Mouse (Mus musculus) adipocyte (in vitro differentiated cells): ENCODE results near the gene Actn2.

Experiments
- DNase-seq: peaks from one replicate; pipeline ENCODE4 v3.0.0-alpha.2; 2016; ENCODE audit warnings: low spot score

Actn2 gene

GRCm38 (mm10) chr13:12340183-12340975 is at the start of gene Actn2:
Actn2 (minus strand) TSS chr13:12340760.
- DNase-seq: no peak

DNA sequence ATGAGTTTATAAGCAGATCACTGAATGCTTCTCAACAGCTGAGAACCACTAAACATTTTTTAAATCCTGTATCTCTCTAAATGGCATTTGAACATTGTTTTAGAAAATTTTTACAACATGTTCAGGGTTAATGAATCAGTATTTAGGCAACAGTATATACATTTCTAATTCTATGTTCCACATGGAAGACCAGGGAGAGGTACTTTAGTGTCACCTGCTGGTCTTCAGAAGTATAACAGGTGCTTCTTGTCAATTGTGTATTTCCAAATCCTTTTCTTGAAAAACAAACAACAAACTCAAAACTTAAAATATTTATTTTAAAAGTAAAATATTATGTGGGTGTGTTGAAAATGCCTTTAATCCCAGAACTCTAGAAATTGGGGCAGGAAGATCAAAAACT is 45.7 kb upstream of the Actn2 start:
- peak; percentile 60 for DNase-seq

GRCm38 (mm10) chr13:12384796-12385195 is 44.2 kb upstream of the Actn2 start:
- no peak for DNase-seq

DNA sequence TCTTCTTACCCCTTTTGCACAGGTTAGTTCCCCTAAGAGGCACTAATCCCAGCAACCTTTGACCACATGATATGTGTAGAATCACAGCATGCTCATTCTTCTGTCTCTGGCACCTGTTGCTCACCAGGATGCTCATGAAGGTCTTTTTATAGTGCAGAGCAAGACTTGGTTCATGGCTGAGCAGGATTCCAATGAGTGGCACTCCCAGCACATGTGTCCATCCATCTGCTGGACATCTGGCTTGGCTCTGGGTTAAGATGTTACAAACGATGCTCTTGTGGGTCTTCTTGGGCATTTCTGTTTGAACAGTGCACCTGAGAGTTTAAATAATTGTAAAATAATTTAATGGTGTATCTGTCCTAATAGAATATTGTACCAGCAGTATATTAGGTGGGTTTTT is 36.2 kb upstream of the Actn2 start:
- DNase-seq: no peak

GRCm38 (mm10) chr13:12372755-12373154 is 32.2 kb upstream of the Actn2 start:
- no peak for DNase-seq

- DNase-seq: no peak
Observed at GRCm38 (mm10) chr13:12369930-12370329, 29.4 kb upstream of the Actn2 start.

DNA sequence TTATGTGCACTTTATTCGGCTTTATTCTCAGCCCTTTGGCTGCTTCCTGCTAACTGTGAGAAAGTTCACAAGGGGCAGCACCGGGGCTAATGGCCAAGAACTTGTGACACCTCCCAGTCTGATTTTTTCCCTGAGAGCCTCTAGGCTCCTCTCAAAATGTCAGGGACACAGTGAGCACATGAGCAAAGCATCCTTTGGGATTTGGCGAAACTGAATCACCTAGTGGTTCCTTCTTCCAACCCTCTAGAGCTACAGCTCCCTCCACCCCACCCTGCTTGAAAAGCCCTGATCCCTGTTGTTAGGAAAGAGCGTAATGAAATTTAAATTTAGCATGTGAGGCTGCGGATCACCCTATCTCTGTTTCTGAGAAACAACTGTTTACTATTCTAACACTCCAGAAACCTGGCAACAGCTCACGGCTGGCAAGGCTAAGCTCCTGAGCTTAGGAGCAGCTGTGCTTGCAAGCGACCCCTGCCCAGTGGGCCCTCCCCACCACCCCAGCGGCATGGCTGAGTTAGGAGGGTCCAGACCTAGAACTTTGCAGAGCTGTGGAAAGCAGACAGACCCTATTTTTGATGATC is 28.6 kb upstream of the Actn2 start:
- peak; percentile 60 for DNase-seq

- no peak for DNase-seq
Observed at GRCm38 (mm10) chr13:12361486-12361885, 20.9 kb upstream of the Actn2 start.

DNA sequence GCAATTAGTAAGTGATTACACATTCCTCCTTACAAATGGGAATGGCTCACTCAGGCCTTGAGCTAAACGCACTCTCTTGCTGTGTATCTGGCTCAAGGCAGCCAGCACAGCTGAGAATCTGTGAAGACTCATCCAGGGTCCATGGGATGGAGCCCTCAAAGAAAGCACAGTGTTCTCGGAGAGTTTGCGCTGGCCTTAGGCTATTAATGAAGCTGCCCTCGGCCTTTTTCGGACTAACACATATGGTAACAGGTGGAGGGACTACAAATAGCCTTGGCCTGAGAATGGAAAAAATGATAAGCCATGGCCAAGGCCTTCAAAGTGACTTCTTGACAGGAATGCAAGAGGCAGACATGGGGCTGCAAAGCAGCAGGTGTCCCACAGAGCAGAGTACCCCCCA is 17.0 kb upstream of the Actn2 start:
- no peak for DNase-seq

DNA sequence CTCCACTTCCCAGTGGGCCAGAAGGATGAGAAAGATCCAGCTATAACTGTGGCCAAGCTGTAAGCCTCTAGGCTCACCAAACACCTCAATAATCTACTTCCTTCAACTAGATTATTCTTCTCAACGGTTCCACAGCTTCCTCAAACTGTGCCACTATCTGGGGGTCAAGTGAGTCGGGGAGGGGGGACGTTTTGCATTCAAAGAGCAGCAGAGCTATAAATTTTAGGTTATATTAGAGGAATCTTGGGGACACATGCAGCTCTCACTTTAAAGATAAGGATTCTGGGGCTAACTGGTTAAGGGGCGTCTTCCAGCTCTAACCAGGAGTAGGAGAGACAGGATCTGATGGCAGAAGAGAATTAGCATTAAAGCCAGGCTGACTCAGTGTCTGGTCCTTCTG is 15.6 kb upstream of the Actn2 start:
- DNase-seq: no peak

GRCm38 (mm10) chr13:12349197-12349824 is 8.8 kb upstream of the Actn2 start:
- DNase-seq: no peak

DNA sequence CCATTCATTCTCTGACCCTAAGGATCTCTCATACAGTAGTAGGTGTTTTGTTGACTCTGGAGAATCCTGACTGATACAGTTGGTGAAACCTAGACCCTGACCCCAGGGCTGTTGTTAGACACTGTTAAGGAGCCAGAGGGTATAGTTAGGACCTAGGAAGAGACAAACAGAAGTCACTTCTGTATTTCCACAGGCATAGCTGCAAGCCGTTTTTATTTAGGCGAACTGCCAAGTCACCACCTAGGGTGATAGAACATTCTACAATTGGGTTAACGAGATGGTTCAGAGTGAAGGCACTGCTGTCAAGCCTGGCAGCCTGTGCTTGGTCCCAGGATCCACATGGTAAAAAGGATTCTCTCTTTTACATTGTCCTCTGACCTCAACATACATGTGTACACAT is 6.3 kb upstream of the Actn2 start:
- no peak for DNase-seq

GRCm38 (mm10) chr13:12341447-12341846 is 887 bp upstream of the Actn2 start:
- no peak for DNase-seq

GRCm38 (mm10) chr13:12339446-12339845 is 1.1 kb downstream of the Actn2 start:
- peak; percentile 4 for DNase-seq

- no peak for DNase-seq
Observed at GRCm38 (mm10) chr13:12337752-12338151, 2.8 kb downstream of the Actn2 start.

GRCm38 (mm10) chr13:12334016-12334415 is 6.5 kb downstream of the Actn2 start:
- no peak for DNase-seq

DNA sequence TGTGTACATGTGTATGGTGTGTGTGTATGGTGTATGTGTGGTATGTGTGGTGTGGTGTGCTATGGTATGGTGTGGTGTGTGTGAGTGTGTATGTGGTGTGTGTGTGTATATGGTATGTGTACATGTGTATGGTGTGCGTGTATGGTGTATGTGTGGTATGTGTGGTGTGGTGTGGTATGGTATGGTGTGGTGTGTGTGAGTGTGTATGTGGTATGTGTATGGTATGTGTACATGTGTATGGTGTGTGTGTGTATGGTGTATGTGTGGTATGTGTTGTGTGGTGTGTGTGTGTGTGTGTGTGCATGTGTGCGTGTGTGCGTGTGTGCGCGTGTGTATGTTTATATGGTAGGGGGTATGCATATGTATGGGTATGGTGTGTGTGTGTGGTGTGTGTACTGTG is 9.0 kb downstream of the Actn2 start:
- no peak for DNase-seq

DNA sequence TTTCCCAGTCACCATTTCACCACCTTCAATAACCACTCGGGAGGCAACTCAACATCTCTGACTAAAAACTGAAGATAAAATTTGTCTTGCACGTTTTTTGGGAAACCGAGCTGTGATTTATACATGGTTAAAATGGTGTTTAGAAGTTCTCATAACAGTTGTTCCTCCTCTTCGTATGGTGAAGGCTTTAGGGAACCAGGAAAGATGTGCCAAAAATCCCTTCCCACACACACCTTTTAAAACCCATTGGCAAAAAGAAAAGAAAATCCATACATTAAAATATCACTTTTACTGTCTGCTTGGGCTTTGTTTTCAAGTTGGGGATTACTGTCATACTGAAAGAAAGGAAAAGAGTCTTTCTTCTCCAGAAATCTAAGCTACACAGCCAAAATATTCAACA is 12.2 kb downstream of the Actn2 start:
- no peak for DNase-seq

- no peak for DNase-seq
Observed at GRCm38 (mm10) chr13:12327577-12327976, 13.0 kb downstream of the Actn2 start.

- no peak for DNase-seq
Observed at GRCm38 (mm10) chr13:12323076-12323625, 17.4 kb downstream of the Actn2 start.

- DNase-seq: no peak
Observed at GRCm38 (mm10) chr13:12320148-12320547, 20.4 kb downstream of the Actn2 start.

DNA sequence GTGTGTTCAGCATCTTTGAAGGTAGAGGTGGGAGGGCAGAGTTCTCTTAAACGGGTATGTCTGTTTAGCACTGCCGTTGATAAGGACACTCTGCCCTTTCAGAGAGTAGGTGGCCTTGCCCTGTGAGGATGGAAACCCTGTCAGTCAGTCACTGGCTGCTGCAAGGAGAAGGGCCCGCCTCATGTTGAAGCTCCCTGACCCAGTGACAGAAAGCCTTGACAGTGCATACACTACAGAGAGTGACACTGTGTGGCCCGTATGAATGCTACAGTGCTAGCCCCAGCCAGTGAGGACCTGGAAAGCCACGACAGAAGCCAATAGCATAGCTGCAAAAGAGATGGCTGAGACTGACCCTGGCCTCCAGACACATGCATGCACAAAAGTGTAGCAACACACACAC is 22.5 kb downstream of the Actn2 start:
- no peak for DNase-seq

DNA sequence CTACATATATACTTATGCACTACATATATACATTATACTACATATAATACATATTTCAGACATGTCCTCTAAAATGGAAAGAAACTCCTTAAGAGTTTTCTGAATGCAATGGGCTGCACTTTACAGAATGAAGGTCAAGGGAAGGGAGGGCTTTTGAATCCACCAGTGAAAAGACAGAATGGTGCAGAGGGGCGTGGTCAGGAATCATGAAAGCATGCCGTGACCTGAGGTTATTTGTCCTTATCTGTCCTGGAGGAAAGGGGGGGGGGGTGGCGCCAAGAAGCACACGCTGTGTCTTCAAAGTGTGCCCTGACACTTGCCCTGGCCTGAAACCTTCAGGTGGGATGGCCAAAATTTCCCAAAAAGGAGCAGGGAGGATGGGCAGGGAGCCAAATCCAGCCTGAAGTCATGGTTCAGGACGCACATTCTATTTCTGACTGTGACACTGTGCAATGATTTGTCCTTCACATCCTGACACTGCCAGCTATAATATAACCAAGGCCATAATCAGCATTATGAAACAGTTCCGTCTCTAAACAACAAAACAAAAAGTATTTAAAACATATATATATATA is 23.3 kb downstream of the Actn2 start:
- no peak for DNase-seq
